Mouse (Mus musculus) CD4-positive, CD25-positive, alpha-beta regulatory T cell, adult 2 months (primary cell): ENCODE data around the gene Bex1.
"Not testable (repeated sequence)": the region's sequence is repeated elsewhere in the genome, so short reads cannot be mapped to it uniquely, and the experiment has no call there.

ENCODE experiments used
- DNase-seq: peaks from one replicate; pipeline ENCODE4 v3.0.0-alpha.2; 2012; ENCODE audit warnings: low read depth, low spot score

The Bex1 gene

DNA sequence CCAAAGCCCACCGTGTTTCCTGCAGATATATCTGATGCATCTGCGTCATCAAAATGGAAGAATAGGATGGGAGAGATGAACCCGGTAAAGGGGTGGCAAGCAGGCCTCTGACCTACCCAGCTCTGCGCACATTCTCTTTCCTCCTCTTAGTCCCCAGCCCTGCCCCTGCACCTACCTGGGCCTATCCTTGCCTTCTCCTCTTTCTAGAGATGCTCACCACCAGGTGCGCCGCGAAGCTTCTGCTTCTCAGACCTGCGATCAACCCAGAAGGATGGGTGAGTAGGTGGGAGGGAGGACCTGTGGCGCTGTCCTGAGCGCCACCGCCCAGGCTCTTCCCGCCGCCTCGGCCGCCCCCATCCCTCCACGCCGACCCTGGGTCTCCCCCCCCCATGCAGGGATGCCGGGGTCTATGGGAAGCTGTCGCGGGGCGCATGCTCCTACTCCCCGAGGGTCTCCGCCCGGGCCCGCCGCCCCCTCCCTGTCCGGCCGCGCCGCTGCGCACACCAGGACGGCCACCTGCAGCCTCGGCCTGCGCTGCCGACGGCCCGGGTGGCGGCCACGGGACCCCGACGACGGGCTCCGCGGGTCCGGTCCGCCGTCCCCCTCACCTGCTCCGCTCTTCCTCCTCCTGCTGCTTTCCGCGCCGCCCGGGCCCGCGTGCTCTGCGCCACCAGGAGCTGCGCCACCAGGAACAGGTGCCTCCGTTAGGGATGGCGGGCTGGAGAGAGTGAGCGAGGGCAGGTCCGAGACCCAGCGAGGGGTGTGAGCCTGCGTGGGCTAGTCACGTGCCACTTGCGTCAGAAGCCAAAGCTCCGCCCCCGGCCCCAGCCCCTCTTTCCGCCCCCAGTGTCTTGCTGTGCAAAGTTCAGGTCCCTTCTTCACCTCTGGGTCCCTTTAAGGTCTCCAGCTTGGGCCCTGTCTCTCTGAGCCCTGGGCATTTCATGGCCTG, at the start of gene Bex1, which contains the start of gene Tceal7:
Gene Bex1 (minus strand): TSS at position 785 of the 949 bp plus-strand sequence.
Gene Tceal7 (plus strand): TSS at position 51 of the 949 bp plus-strand sequence.
- not testable (repeated sequence) for DNase-seq

DNA sequence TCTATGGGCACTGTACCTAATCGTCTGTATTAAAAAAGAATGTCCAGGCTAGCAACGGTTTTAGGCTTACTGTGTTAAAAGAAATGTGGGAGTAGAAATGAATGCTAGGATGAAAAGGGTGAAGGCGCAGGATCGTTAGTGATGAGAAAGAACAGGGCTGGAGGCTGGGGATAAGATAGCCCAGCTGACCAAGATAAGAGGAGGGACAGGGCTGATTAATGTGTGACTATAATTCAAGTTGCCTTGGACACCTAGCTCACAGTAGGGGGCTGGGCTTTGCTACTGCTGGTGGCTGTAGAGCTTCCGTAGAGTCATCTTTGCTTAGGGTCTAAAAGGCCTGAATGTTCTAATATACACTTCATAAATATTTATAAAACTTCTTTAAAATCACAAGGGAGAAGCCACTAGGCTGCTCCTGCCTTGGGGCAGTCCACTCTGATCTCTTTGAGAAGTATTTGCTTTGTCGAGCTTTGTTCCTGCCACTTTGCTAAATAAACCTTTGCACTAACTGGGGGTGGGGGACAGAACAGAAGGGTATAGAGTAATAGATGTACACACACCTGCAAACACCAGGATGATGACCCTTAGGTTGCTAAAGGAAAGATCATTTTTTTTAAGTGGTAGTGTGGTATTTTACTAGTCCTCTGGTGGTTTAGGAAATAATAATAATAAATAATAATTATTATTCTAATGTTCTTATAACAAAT, 36.9 kb upstream of the Bex1 start:
- no peak for DNase-seq

DNA sequence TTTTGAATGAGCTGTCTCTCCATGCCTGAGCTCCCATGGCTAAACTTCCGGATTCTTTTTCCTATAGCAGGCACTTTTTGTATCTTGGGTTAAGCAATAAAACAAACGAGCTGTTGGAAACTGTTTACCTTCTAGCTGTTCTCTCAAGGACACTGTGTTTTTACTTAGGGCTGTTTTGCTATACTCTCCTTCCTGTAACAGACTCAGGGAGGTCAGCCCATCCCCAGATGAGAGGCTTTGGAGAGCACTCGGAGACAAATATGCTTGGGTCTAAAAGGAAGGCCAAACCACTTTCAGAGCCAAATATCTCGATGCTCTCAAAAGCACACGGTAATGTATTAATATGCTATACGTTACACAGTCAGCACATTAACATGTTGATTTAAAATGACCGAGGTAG, 34.4 kb upstream of the Bex1 start:
- no peak for DNase-seq

DNA sequence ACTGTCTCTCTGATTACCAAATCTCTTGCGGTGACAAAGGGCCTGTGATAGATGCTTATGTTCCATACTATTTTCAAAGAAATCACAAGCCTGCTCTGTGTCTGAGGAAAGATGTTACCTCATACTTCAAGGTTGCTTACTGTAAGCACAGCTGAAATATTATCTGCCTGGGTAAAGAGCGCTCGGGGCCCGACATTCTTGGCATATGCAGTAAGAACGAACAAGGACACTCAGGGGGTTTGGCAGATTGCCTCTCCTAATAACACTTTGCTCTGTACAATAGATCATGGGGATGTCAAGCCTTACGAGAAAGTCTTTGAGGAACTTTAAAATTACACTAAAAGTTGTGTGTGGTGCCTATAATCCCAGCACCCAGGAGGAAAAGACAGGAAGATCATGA, 33.5 kb upstream of the Bex1 start:
- DNase-seq: no peak

DNA sequence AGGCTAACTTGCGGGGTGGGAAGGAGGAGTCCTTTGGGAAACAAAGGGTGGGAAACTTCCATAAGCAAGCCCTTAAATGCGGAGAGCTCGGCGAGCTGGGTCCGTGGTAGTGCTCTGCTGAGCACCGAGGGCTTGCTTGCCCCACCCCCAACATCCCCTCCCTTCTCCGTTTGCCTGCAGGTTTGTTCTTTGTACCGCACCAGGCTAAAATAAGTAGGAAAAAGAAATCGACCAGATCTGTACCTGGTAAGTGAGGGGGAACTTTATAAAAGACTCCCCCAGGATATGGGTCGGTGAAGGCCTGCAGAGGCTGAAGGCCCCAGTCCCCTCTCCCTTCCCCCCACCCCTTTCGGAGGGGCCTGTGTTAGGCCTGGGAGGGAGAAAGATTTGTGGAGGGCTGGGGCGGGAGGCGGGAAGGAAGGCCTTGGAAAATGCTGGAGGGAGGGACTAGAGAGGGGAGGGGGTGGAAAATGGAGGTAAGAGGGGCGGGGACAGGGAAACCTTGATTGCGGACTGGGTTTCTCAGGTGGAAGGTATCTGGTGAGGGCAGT, 30.3 kb upstream of the Bex1 start:
- DNase-seq: peak; percentile 40

DNA sequence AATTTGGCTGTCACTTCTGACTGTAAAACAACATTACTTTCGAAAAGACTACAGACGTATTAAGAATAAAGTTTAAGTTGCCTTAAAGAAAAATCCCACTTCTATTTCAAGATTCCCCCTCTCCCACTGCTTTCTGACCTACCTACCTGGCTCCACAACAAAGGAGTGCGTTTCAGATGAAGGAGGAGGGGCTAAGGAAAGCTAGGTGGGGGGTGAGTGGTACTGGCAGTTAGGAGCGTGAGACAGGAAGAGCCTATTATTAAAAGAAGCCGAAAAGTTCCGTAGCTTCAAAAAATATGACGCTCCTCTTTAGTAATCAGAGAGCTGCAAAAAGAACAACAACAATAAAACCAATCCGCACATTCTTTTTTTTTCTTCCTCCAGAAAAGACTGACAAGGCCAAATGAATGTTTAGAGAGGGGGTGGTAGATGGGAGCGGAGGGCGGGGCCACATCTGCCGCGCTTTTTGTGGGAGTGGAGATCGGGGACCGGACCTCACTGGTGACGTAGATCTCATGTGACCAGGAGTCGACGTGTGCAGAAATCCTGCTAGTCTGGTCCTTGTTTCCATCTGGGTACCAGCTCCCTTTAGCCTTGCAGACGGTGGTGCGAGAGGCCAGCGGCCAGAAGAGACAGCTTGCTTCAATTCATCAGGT, 29.4 kb upstream of the Bex1 start, which contains the start of gene Tceal9:
Gene Tceal9 (plus strand): TSS at position 506 of the 656 bp plus-strand sequence.
- peak; percentile 82 for DNase-seq

DNA sequence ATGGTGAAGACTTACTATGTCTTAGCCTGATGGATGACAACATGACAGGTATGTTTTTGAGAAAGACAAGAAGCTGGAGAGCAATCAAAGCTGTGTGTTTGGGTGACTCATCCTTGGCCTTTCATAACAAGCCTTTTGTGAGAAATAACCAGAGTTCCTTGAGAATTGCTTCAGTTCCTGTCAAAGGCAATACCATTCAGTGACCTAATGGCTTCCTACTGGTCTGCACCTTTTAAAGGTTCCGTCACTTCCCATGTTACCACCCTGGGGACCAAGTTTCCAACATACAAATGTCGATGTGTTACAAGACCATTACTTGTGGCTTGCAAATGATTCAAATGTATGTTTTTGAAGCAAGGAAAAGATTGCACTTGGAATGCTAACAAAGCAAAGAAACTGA, 27.9 kb upstream of the Bex1 start:
- DNase-seq: no peak

DNA sequence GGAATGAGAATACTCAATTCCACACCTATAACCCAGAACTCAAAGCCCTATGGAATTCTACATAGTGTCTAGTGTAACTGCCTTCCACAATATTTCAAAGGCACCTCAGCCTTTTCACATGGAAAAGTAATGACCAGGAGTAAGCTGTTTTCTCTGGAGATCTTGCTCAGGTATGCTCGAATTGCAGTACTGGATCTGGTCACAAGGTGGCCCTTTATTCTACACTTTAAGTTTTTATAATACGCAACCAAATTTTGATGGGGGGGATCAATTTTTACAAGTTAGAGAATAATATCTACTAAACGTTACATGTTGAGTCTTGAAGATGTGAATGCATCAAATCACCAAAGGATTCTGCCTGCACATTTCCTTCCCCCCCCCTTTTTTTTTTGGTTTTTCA, 22.8 kb upstream of the Bex1 start:
- DNase-seq: peak; percentile 65

DNA sequence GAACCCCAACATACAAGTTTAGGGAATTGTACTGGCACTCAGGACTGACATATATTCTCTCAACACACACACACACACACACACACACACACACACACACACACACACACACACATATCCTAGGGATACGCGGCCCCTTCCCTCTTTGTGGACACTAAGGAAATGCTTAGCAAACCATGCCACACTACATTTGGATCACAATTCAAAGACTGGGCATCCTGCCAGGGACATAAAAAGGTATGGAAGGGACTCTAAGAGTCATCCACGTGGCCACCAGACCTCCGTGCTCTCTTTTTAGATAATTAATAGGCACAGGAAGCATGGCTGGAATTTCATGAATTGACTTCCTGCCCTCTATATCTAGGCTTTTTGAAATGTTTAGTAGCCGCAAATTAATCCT, 12.5 kb upstream of the Bex1 start:
- no peak for DNase-seq

DNA sequence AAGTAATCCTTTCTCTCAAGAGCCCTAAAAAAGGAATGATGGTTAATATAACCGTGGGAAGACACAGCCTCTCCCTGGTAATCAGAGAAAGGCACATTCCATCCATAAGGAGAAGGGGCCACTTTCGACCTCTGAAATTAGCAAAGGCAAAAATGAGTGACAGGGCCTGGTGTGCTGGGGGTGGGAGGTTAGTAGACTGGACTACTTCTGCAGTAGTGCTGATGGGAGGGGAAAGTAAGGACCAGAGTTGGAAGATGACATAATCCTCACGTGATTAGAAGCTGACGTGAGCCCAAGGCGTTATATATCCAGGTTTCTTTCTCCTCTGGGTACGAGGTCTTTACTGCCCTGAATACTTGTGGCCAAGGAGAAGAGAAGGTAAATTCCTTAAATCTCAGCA, 8.4 kb upstream of the Bex1 start:
- no peak for DNase-seq

DNA sequence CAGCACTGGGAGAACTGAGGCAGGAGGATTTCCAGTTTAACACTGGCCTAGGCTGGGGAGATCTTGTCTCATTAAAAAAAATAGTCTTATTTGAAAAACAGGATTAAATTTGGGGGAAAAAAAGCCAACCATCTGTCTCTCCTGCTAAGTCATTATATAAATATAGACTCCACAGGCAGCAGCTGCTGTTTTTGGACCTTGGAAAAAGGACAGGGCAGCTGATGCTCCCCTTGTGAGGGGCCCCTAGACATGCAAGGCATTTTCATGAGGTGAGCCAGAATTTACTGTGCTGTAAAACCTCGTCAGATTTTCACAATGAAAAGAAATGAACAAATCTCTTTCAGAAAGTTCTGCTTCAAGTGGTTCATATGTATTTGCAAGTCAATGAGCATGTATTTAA, 990 bp upstream of the Bex1 start:
- DNase-seq: no peak

DNA sequence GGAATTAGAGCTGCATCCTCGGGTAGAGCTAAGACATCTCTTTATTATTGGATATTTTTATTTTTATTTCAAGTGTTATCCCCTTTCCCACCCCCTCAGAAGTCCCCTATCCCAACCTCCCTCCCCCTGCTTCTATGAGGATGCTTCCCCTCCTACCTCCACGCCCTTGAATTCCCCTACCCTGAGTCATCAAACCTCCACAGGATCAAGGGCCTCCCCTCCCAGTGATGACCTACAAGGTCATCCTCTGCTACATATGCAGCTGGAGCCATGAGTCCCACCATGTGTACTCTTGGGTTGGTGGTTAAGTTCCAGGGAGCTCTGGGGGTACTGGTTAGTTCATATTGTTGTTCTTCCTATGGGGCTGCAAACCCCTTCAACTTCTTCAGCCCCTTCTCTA, 1.9 kb downstream of the Bex1 start:
- DNase-seq: no peak

DNA sequence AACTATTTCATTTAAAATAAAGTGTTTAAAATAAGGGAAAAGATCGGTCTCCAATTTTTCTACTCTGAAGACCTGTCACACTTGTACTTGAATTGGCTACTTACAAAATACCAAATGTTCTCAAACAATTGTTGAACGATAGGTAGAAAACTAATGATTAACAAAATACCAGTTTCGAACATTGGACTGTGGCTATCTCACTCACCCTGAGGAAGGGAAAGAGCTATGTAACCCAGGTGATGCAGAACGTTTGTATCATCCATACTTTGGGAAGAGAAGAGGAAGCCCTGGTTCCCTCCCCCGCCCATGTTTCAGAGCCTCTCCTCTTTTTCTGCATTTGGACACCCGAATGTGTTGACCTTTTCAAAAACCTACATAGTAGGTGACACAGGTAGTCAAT, 10.9 kb downstream of the Bex1 start:
- DNase-seq: no peak

DNA sequence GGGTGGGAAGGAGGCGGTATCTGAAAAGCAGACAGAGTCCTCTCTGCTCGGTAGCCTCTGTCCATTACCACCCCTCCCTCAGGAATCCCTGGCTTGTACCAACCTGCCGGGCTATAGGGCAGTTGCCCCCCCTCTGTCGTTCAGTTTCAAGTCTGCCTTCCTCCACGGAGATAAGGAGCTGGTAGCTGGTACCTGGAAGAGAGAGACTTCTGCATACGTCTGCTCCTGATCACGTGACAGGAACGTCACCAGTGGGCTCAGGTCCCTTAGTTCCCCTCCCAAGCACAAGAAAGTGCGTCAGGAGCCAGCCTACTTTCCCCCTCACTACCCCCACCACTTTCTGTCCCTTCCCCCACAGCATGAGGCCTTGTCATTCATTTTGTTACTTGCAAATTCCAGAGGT, 11.6 kb downstream of the Bex1 start, which contains the start of gene Tceal5:
Gene Tceal5 (minus strand): TSS at position 213 of the 403 bp plus-strand sequence.
- DNase-seq: no peak

DNA sequence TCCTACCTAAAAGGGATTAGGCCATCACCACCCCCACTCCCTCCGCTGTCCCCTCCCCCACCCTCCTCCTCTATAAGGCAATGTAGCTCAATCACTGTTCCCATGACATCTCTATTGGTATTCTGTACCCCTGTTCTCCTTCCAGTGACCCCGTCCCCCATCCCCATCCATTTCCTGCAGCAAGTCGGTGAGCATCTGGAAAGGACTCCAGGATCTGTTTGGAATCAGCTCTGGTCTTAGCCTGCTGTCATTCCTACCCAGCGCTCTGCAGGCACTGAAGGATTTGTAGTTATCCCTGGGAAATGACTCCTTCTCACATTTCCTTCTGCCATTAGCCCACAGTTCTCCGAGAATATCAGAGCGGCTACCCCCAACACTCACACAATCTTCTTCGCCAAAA, 12.1 kb downstream of the Bex1 start:
- DNase-seq: no peak

DNA sequence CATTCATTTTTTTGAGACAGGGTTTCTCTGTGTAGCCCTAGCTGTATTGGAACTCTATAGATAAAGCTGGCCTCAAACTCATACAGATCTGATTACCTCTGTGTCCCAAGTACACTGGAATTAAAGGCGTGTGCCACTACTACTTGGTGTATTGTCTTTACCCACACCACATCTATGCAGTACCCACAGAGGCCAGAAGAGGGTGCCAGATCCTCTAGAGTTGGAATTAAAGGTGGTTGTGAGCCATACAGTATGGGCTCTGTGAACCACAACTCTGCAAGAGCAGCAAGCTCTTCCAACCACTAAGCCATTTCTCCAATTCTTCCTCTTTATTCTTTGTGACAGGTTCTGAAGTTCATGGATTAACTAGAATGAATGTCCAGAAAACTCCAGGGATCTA, 18.4 kb downstream of the Bex1 start:
- DNase-seq: peak; percentile 31

DNA sequence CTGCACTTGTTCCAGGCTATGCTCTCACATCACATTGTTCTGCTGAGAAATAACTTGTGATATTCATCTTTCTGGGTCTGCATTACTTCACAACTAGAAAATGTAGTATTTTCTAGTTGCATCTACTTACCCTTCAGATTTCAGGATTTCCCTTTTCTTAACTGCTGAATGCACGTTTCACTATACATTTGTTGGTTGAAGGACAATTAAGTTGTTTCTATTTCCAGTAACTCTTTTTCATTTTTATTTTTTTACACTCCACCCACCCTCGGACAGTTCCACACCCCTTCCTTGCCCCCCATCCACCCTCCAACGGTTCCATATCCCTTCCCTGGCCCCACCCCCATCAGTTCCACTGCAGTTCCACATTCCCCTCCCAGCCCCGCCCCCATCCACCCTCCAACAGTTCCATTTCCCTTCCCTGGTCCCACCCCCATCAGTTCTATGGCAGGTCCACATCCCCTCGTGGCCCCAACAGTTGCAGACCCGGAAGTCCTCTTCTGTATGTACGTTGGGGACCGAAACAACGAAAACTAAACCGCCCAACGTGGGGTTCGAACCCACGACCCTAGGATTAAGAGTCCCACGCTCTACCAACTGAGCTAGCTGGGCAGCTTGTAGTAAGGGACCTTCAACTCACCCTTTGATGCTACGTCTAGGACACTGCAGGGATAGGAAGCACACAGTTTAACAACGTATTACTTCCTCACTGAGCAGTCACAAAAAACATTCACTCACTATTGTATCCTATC, 19.9 kb downstream of the Bex1 start:
- no peak for DNase-seq

DNA sequence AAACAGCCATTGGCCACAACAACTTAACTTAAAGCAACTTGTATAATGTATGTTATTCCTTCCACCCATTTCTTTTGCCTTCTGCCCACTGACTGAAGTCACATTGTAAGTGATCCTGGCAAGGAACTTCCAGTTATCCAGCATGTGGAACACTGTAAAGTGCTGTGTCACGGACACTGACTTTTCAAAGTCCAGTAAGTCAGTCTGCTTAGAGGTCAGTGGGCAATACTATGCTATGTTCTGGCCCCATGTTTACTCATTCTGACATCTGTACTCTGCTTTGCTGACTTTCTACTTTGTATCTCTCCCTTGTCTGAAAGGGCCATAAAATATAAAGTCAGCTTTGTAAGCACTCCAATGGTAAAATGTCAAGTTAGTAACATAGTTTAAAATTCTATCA, 32.2 kb downstream of the Bex1 start:
- no peak for DNase-seq

DNA sequence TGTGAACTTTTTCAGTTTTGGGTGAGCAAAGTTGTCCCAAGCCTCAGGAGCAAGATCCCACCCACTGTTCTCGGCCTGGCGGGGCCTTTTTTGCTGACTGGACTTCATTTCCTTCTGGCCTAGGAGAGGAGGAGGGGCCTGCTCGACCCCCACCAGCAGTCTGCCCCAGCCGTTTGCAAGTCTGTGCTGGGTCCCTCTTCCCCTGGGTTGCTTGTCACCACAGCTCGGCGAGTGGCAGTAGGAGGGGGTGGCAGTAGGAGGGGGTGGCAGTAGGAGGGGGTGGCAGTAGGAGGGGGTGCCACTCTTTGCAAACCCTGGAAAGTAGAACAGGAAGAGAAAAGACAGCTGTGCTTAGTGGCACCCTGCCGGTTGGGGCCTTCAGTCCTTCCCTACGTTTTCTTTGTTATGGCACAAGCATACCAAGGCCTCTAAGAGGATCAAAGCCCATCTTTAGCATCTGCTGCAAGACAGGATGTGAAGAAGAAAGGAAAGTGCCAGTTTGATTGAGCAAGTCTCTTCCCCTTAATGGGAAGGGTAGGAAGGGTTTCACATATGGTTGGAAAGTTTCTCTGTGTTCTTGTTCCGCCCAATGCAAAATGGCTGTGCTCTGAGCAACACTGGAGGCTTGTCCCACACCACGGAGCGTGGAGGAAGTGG, 34.3 kb downstream of the Bex1 start:
- DNase-seq: no peak

DNA sequence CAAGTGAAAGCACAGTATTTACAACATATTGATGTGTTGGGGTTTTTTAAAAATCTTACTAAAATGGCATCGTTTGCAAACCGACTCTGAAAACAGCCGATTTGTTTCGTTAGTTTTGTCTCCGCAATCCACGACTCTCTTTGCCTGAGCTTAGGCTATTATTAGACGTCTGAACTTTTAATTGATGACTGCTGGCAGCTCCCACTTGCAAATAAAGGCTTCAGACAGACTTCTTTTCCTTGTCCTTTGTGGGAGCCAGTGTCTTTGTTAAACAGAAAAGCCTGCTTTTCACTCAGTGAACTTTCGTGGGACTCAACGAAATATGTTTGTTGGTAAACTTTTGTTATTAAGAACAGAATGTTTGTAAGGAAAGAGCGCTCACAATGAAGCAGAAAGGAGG, 42.5 kb downstream of the Bex1 start:
- DNase-seq: no peak
